Mouse (Mus musculus): Measurements from ENCODE around the gene Vmn1r233.

Gene Vmn1r233

GRCm38 (mm10) chr17:20996364-20996763, at the start of gene Vmn1r233:
Gene Vmn1r233 (minus strand): TSS chr17:20996464.
- DNase-seq (ENCODE audit: low spot score): no peak

DNA sequence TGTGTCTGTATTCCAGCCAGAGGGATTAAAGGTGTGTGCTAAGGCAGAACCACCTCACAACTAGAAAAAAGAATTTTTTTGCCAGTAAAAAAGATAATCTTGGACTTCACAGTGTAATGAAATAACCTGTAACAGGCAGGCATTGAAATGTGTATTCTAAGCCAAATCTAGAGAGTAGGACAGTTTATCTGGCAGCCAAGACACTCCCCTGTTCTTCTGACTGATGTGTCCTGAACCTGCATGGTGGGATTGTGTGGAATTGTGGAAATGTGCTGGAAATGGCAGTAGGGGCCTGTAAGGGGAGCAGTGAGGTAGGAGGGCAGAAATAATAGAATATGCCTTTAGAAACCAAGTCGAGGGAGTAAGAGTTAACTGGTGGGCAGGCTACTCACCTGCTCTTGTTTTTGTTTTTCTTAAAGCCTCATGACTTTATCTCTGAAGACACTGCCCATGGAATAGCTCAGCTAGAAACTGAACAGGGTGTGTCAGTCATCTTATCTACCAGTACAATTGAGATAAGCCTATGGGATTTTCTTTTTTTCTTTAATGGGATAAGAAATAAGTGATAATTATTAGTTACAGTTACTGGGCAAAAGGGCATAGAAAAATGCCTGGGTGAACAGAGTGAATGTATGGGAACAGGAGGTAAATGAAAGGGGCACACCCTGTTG, 22.3 kb upstream of the Vmn1r233 start:
- DNase-seq (ENCODE audit: low spot score): no peak

DNA sequence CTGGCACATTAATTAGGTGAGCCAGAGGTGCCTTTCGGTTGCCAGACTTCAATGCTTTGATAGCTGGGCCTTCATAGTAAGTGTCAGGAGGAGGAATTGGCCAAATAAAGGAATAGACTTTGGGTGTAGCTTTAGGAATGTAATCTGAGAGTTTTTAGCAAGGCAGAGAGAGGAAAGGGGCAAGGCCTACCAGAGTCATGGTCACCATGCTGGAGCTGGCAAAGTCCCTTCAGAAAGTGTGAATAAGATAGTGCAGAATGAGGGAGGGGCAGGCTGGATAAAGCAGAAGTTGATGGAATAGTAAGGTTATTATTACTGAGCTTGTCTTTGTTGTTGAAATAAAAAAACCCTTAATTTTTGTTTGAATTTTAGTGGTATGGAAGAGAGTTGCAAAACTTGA, 13.5 kb upstream of the Vmn1r233 start:
- DNase-seq (ENCODE audit: low spot score): no peak

- peak; percentile 92 for DNase-seq (ENCODE audit: low spot score)
These were observed 12.4 kb upstream of the Vmn1r233 start, which contains the start of gene Zfp160 for GRCm38 (mm10) chr17:21008382-21009331. Gene Zfp160 (plus strand): TSS chr17:21008903.

- no peak for DNase-seq (ENCODE audit: low spot score)
These were observed 2.5 kb downstream of the Vmn1r233 start for GRCm38 (mm10) chr17:20993716-20994115.

- DNase-seq (ENCODE audit: low spot score): no peak
These were observed 29.6 kb downstream of the Vmn1r233 start for GRCm38 (mm10) chr17:20966681-20967080.

- DNase-seq (ENCODE audit: low spot score): no peak
These were observed 30.8 kb downstream of the Vmn1r233 start for GRCm38 (mm10) chr17:20965421-20965820.

- no peak for DNase-seq (ENCODE audit: low spot score)
These were observed 35.9 kb downstream of the Vmn1r233 start for GRCm38 (mm10) chr17:20960386-20960785.

DNA sequence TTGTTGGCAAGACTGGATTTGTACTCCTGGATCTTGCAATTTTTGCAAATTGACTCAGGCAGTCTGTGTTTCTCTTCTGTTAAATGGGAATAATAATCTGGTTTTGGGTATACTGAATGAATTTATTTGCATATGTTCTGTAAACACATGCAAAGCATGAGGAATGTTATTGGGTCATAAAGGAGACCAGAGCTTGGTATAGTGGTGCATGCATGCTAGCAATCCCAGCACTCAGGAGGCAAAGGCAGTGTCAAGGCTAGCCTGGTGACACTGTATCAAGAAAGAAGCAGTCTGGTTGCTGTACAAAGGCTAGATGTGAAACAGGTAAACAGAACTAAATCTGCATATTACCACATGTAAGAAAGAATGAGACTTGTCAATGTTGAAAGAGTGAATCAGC, 49.6 kb downstream of the Vmn1r233 start:
- no peak for DNase-seq (ENCODE audit: low spot score)

DNA sequence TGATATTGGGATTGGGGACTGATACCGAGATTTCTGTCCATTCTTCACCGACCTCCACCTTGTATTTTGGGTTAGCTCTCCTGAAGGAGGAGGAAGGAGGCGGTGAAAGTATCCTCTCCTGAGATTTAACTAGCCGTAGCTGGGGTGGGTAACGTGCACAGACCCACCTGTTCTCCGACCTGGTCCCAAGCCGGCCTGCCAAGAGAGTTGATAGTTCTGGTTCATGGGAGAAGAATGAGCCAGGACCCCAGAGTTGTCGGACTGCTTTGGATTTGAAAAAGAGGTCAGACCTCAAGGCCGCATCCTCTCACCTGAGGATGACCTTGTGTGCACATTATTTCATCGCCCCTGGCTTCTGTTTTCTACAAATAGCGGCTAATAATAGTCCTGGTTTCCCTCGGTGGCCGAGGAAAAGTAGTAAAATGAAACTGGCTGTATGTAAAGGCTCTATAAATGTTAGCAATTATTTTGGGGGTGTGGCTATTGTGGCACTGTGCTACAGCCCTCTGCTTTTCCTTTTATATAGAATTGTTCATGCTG, 50.2 kb downstream of the Vmn1r233 start:
- DNase-seq (ENCODE audit: low spot score): no peak

- DNase-seq (ENCODE audit: low spot score): peak; percentile 99
These were observed 51.0 kb downstream of the Vmn1r233 start, which contains the start of gene Ppp2r1a for GRCm38 (mm10) chr17:20944985-20945891. Gene Ppp2r1a (plus strand): TSS chr17:20945311.

DNA sequence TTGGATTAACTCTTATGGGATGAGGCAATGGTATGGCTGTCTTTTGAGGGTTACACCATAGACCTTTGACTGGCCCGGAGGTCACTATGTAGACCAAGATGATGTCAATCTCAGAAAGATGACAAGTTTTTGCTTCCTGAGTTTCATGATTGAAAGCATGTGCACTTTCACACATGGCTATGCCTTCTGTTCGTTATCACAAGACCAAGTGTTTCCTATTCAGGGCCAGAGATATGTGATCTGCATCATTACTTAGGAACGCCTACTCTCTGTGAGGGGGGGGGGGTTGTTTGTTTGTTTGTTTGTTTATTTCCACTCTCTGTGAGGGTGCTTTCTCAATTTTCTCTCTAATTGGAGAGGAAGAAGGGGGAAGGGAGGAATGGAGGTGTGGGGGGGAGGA, 52.0 kb downstream of the Vmn1r233 start:
- peak; percentile 8 for DNase-seq (ENCODE audit: low spot score)

All from retina, embryonic 14.5 days (tissue).